Mouse (Mus musculus): ENCODE results near the gene Tmem210. TPM values are rescaled to one million over a fixed set of nuclear protein-coding genes. Genes with fewer than 3 reads are reported as not detected.
A peak's percentile ranks its signal among the peaks of the same experiment; 100 is the strongest.
"Not testable (repeated sequence)": the region's sequence is repeated elsewhere in the genome, so short reads cannot be mapped to it uniquely, and the experiment has no call there.

The Tmem210 gene
- polyA plus RNA-seq, 1 experiment from 2014 or later: not detected

DNA sequence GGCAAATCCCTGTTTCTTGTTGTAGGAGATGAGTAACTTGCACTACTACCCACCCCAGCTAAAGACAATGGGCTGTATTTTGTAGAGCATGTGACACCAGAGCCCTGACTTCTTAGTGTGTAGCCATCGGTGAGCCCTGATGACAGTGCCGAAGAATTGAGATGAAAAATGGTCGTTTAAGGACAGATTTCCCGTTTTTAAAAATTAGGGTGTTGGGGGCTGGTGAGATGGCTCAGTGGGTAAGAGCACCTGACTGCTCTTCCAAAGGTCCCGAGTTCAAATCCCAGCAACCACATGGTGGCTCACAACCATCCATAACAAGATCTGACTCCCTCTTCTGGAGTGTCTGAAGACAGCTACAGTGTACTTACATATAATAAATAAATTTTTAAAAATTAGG is 30.7 kb upstream of the Tmem210 start:
- not testable (repeated sequence) for H3K27me3 ChIP-seq (ENCODE audit: low read depth, poor library complexity, severe bottlenecking); H3K27ac ChIP-seq; H3K9me3 ChIP-seq (replicated peaks); H3K4me3 ChIP-seq; H3K36me3 ChIP-seq; DNase-seq (ENCODE audit: low spot score)
- peaks cover 23% of the 10 kb centered on the region for H3K4me1 ChIP-seq
- 91% methylated on average over 5 of the region's 5 CpGs for WGBS

DNA sequence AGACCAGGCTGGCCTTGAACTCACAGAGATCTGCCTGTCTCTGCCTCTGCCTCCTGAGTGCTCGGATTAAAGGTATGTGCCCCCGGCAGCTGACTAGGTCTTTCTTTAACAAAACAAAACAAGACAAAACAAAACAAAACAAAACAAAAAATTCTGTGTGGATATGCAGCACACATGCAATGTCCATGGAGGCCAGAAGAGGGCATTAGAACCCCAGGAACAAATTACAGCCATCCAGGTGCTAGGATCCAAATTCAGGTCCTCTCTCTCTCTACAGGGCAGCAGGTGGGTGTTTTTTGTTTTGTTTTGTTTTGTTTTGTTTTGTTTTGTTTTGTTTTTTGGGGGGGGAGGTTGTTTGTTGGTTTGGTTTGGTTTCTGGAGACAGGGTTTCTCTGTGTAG is 29.1 kb upstream of the Tmem210 start:
- peaks cover 35% of the 10 kb centered on the region for H3K4me1 ChIP-seq
- H3K4me3 ChIP-seq: no peak overlapping the region
- H3K9me3 ChIP-seq (replicated peaks): no peaks in the 10 kb centered on the region
- no peak for DNase-seq (ENCODE audit: low spot score)
- H3K27ac ChIP-seq: no peak overlapping the region
- H3K36me3 ChIP-seq: no peaks in the 10 kb centered on the region
- peaks cover 9% of the 10 kb centered on the region for H3K27me3 ChIP-seq (ENCODE audit: low read depth, poor library complexity, severe bottlenecking)
- WGBS: 69% methylated on average over 2 of the region's 2 CpGs

DNA sequence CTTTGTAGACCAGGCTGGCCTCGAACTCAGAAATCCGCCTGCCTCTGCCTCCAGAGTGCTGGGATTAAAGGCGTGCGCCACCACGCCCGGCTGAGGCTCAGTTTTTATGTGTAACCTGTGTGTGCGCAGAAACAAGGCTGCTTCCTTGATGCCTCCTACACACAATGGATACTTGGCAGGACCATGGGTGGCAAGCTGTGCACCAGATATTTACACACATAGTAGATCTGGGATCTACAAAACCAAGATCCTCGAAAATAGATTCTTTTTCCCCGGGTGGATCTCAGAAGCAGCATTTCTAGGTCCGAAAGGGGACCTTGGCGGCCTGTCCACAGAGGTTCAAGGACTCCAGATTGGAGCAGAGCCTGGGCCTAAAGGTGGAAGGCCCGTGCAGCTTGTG is 26.1 kb upstream of the Tmem210 start:
- peak overlapping the region; percentile 85 for H3K4me3 ChIP-seq
- peaks cover 41% of the 10 kb centered on the region for H3K4me1 ChIP-seq
- DNase-seq (ENCODE audit: low spot score): no peak
- peak overlapping the region; percentile 80 for H3K27ac ChIP-seq
- 50% methylated on average over 12 of the region's 12 CpGs for WGBS
- no peaks in the 10 kb centered on the region for H3K9me3 ChIP-seq (replicated peaks)
- no peaks in the 10 kb centered on the region for H3K36me3 ChIP-seq
- H3K27me3 ChIP-seq (ENCODE audit: low read depth, poor library complexity, severe bottlenecking): peaks cover 29% of the 10 kb centered on the region

DNA sequence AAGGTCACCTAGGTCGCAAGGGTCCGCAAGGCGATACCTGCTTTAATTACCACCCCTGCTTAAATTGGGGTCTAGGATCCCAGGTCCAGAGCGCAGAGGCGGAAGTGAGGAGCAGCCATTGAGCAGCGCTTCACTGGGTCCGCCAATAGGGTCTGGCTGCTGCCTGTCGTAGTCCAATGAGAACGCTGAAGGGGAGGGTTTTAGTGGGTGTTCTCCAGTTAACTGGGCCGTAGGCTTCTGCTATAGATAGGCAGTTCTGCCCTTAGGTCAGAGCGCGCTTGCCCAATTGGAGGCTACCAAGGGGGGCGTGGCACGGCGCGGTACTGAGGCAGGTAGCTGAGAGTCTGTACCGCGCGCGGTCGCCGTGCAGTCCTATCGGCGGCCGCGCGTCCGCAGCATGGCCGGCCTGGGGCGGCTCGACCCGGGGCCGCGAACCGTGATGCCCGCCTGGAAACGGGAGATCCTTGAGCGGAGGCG is 25.6 kb upstream of the Tmem210 start, which contains the start of gene Tprn:
Gene Tprn, plus strand, starts transcription at position 328 of the 477 bp plus-strand sequence.
- H3K9me3 ChIP-seq (replicated peaks): no peaks in the 10 kb centered on the region
- peak within 1 kb of the TSS; percentile 80 for H3K27ac ChIP-seq
- WGBS: under 1% methylated on average over 39 of the region's 39 CpGs
- peak within 1 kb of the TSS; percentile 85 for H3K4me3 ChIP-seq
- peaks cover 41% of the 10 kb centered on the region for H3K4me1 ChIP-seq
- H3K36me3 ChIP-seq: no peaks in the 10 kb centered on the region
- DNase-seq (ENCODE audit: low spot score): peak; percentile 90
- peaks cover 29% of the 10 kb centered on the region for H3K27me3 ChIP-seq (ENCODE audit: low read depth, poor library complexity, severe bottlenecking)

DNA sequence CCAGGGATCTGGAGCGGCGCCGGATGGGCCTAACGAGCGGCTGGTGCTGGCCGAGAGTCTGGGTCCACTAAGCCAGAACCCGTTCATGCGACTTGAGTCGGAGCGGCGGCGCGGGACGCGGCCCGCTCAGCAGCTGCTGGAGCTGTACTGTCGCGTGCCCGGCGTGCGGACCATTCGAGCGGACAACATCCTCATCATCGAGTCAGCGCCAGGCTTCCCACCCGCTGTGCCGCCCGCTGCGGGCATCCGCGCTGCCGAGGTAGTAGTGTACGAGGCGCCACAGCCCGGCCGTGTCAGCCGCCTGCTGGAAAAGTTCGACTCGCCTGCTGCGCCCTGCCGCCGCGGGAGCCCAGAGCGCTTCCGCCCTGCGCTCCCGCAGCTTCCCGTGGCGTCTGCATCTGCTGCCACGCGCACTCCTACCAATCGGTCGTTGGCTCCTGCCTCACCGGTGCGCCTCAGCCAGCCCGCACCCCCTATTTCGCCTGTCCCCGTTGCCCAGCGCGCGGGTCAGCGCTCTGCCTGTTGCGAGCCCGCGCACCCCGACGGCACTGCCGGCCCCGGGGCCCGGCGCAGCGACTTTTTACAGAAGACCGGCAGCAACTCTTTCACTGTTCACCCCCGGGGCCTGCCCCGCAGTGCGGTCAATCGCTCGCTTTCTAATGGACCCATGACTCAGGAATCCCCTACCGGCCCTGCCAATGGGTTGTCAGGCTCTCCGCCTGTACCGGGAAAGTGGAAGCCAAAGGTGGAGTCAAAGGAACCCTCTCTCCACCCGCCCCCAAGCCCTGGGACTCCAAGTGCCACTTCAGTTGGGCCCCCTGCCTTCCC is 24.9 kb upstream of the Tmem210 start:
- DNase-seq (ENCODE audit: low spot score): peak; percentile 58
- Histone ChIP-seq H3K36me3 (peaks cover 1% of the 10 kb centered on the region), H3K4me3 (peak overlapping the region; percentile 85), H3K27ac (peak overlapping the region; percentile 80), H3K9me3 (replicated peaks) (no peaks in the 10 kb centered on the region), H3K4me1 (peaks cover 41% of the 10 kb centered on the region), H3K27me3 (ENCODE audit: low read depth, poor library complexity, severe bottlenecking) (peaks cover 29% of the 10 kb centered on the region)
- under 1% methylated on average over 82 of the region's 82 CpGs for WGBS

DNA sequence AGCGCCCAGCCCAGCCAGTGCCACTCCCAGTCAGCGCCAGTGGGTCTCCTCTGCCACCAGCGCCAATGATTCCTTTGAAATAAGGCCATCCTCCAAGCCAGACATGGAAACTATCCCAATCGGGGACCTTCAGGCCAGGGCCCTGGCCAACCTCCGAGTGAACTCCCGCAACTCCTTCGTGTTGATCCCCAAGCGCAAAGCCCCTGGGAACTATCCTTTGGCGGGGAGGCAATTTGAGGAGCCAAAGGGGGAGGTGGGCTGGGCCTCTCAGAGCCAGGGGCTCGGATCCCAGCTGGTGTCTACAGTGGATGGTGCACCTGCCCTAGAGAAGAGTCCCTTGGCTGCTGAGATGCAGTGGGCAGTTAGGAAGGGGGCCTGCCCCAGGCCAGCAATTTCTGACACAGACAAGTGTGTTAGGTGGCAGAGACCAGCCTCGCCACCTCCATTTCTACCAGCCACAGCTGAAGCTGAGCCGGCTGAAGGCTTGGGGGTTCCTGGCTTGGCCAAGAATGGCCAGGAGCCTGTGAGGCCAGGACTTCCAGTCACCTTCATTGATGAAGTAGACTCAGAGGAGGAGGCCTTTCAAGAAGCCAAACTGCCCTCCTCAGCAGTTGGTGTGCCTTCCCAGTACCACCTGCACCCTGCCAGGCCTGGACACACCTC is 24.2 kb upstream of the Tmem210 start:
- H3K9me3 ChIP-seq (replicated peaks): no peaks in the 10 kb centered on the region
- WGBS: 21% methylated on average over 12 of the region's 12 CpGs
- H3K36me3 ChIP-seq: peaks cover 8% of the 10 kb centered on the region
- peaks cover 29% of the 10 kb centered on the region for H3K27me3 ChIP-seq (ENCODE audit: low read depth, poor library complexity, severe bottlenecking)
- no peak for DNase-seq (ENCODE audit: low spot score)
- no peak overlapping the region; the same call in 1 of the 2 replicates for H3K27ac ChIP-seq
- H3K4me3 ChIP-seq: peak overlapping the region; percentile 85
- peaks cover 41% of the 10 kb centered on the region for H3K4me1 ChIP-seq

DNA sequence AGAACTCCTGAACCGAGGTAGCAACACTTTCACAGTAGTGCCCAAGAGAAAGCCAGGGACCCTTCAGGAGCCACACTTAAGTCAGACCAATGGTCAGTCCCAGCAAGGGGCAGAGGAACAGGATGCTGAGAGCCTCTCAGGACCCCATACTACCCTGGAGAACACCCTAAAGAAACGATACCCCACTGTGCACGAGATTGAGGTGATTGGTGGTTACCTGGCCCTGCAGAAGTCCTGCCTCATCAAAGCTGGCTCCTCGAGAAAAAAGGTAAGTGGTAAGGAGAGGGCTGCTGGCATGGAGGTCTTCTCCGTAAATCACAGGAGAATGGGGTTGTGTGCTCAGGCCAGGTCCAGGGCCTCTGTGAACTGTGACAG is 23.7 kb upstream of the Tmem210 start:
- Histone ChIP-seq H3K27me3 (ENCODE audit: low read depth, poor library complexity, severe bottlenecking) (peaks cover 29% of the 10 kb centered on the region), H3K27ac (no peak overlapping the region), H3K9me3 (replicated peaks) (no peaks in the 10 kb centered on the region), H3K4me1 (peaks cover 41% of the 10 kb centered on the region), H3K36me3 (peaks cover 14% of the 10 kb centered on the region), H3K4me3 (peak overlapping the region; percentile 85)
- WGBS: 69% methylated on average over 5 of the region's 5 CpGs
- DNase-seq (ENCODE audit: low spot score): no peak

DNA sequence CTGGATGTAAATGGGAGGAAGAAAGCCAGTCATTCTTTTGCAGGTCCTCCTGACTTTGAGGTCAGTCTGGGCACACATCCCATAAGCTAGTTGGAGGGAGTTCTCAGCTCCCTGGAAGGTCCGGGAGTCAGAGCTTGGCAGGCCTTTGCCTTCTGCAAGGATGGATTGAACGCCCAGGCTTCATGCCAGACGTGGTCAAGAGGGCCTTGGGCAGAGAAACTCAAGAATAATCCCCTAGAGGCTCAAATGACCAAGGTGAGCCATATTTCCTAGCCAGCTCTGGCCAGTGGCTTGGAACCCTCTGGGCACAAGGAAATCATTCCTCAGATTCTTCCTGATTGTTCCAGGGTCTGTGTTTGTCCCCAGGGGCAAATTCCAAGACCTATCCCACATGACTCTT is 23.1 kb upstream of the Tmem210 start:
- Histone ChIP-seq H3K9me3 (replicated peaks) (no peaks in the 10 kb centered on the region), H3K36me3 (peaks cover 19% of the 10 kb centered on the region), H3K27ac (no peak overlapping the region), H3K27me3 (ENCODE audit: low read depth, poor library complexity, severe bottlenecking) (peaks cover 29% of the 10 kb centered on the region), H3K4me3 (no peak overlapping the region), H3K4me1 (peaks cover 41% of the 10 kb centered on the region)
- DNase-seq (ENCODE audit: low spot score): no peak
- 78% methylated on average over 3 of the region's 3 CpGs for WGBS

DNA sequence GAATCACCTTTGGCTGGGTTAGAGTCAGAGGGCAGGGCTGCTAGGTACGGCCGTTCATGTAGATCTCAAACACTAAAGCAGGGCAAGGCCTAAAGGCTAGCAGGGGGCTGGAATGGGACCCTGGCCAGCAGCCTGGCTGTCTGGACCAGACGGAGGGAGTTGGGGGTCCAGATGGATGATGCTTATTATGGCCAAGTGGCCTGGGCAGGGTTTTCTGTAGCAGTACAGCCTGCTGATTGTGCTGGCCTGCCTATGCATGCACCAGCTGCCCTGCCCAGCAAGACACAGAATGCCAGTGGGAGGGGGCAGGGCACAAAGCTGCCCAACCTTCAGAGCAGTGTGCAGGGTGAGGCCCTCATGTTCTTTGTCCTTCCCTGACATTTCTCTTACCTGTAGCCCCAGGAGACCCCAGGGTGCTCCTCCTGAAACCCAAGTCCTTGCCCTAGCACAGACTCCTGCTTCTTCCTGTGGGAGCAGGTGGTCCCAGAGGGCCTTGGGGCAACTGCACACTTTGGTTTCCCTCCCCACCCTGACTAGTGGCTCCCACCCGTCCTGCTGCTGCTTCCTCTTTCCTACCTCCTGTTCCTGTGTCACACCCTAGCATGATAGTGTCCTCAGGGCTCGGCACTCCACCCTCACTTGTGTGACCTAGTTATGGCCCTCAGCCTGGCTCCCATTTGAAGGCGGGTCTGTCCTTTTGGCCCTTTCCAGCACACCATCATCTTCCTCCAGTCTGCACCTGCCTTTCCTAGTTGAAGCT is 21.9 kb upstream of the Tmem210 start:
- no peak for DNase-seq (ENCODE audit: low spot score)
- H3K4me1 ChIP-seq: peaks cover 46% of the 10 kb centered on the region
- H3K27me3 ChIP-seq (ENCODE audit: low read depth, poor library complexity, severe bottlenecking): peaks cover 29% of the 10 kb centered on the region
- no peaks in the 10 kb centered on the region for H3K9me3 ChIP-seq (replicated peaks)
- no peak overlapping the region for H3K27ac ChIP-seq
- no peak overlapping the region for H3K4me3 ChIP-seq
- 67% methylated on average over 6 of the region's 6 CpGs for WGBS
- peaks cover 32% of the 10 kb centered on the region for H3K36me3 ChIP-seq

DNA sequence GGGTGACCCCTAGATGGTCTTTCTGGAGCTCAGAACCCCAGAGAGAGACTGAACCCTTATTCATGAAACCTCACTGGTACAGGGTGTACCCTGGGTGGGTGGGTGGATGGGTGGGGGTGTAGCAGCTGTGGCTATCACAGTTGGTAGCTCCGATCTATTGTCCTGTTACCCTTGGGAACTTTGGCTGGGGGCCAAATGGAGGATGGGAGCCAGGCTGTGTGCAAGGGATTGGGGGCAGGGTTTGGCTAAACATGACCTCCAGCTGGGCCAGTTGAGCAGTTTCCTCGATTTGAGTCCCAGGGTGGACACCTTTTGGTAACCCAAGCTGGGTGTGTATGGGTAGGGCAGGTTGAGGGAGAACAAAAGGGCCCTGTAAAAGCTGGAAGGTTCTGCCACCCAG is 21.2 kb upstream of the Tmem210 start:
- H3K4me1 ChIP-seq: peaks cover 52% of the 10 kb centered on the region
- no peaks in the 10 kb centered on the region for H3K9me3 ChIP-seq (replicated peaks)
- no peak for DNase-seq (ENCODE audit: low spot score)
- no peak overlapping the region for H3K27ac ChIP-seq
- H3K27me3 ChIP-seq (ENCODE audit: low read depth, poor library complexity, severe bottlenecking): peaks cover 29% of the 10 kb centered on the region
- WGBS: 62% methylated on average over 2 of the region's 2 CpGs
- H3K36me3 ChIP-seq: peaks cover 34% of the 10 kb centered on the region
- no peak overlapping the region for H3K4me3 ChIP-seq

DNA sequence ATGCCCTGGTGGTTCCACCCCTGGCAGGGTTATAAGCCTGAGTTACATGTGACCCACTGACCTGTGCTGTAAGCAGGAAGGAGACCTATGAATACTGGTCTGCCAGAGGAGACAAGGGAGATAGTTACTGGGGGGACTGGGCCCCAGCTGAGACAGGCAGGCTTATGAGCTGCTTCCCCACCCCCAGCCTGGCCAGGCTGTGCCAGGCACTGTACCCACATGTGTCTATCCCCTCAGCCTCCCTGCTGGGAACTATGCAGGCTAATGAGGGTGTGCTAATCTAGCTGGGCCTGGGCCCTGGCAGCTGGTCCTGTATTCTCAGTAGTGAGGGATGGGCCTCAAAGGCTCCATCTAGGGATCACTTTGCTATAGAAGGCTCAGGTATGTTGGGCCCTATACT is 20.7 kb upstream of the Tmem210 start:
- no peak overlapping the region for H3K4me3 ChIP-seq
- no peak for DNase-seq (ENCODE audit: low spot score)
- H3K27me3 ChIP-seq (ENCODE audit: low read depth, poor library complexity, severe bottlenecking): peaks cover 29% of the 10 kb centered on the region
- H3K4me1 ChIP-seq: peaks cover 48% of the 10 kb centered on the region
- H3K27ac ChIP-seq: no peak overlapping the region
- H3K36me3 ChIP-seq: peaks cover 34% of the 10 kb centered on the region
- H3K9me3 ChIP-seq (replicated peaks): no peaks in the 10 kb centered on the region

DNA sequence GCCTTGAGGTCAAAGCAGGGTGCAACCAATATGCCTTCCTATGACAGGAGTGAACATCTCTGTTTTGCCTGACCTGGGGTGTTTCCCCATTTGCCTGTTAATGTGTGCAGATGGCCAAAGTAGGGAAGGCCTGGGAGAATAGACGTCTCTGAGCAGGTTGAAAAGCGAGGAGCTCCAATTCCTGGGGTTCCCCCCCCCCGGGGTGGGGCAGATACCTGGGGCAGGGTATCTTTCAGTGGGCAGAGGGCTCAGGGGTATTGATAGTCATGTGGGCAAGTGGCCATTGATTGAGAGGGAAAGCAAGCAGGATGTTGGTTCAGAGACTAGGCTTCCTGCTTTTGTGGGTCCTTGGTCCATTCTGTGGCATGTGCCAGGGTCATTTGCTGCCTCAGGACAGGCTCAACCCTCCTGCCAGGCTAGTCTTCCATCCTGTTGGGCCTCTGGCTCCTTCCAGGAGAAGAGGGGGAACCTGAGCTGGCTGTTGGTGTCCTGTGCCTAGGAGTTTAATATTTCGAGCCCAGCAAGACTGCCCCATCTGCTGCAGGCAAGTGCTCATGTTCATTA is 20.1 kb upstream of the Tmem210 start:
- no peak overlapping the region for H3K4me3 ChIP-seq
- WGBS: 73% methylated on average over 4 of the region's 4 CpGs
- H3K4me1 ChIP-seq: peaks cover 48% of the 10 kb centered on the region
- H3K27me3 ChIP-seq (ENCODE audit: low read depth, poor library complexity, severe bottlenecking): peaks cover 29% of the 10 kb centered on the region
- peaks cover 34% of the 10 kb centered on the region for H3K36me3 ChIP-seq
- no peaks in the 10 kb centered on the region for H3K9me3 ChIP-seq (replicated peaks)
- H3K27ac ChIP-seq: no peak overlapping the region
- no peak for DNase-seq (ENCODE audit: low spot score)

Measured in limb, embryonic 10.5 days (tissue).